Mouse (Mus musculus) liver, adult 2 months (tissue): ENCODE results near the gene Mbtps1. TPM values are rescaled to one million over a fixed set of nuclear protein-coding genes. Genes with fewer than 3 reads are reported as not detected.

ENCODE experiments used
- DNase-seq: peaks from one replicate; pipeline ENCODE4 v3.0.0-alpha.2; 2011; ENCODE audit warnings: low read depth, low spot score; ENCODE audit errors: extremely low read depth
- H3K27ac ChIP-seq: fragments of 200-500 bp; replicated peaks from 2 replicates; pipeline ENCODE4 v1.5.1; 2012; ENCODE audit warnings: low read depth, mild to moderate bottlenecking, control low read depth, inconsistent platforms, low read length; ENCODE audit not compliant: insufficient read depth
- H3K27me3 ChIP-seq: fragments of 200-500 bp; 2 replicates; pipeline ENCODE4 v1.6.1; 2012; ENCODE audit warnings: mild to moderate bottlenecking, moderate library complexity, low read length, inconsistent platforms; ENCODE audit not compliant: control insufficient read depth, insufficient read depth
- H3K36me3 ChIP-seq: fragments of 200-500 bp; 2 replicates; pipeline ENCODE4 v1.6.1; 2012; ENCODE audit warnings: low read length, inconsistent platforms; ENCODE audit not compliant: control insufficient read depth, insufficient read depth
- H3K4me1 ChIP-seq: fragments of 200-500 bp; 2 replicates; pipeline ENCODE4 v1.6.1; 2011; ENCODE audit warnings: low read length; ENCODE audit not compliant: control insufficient read depth, insufficient read depth
- H3K4me3 ChIP-seq: fragments of 200-500 bp; 2 replicates; pipeline ENCODE4 v1.5.1; 2011; ENCODE audit warnings: low read depth, mild to moderate bottlenecking, control low read depth, low read length, moderate library complexity; ENCODE audit not compliant: insufficient read depth
- H3K79me2 ChIP-seq: fragments of 200-500 bp; 2 replicates; pipeline ENCODE4 v1.6.1; 2012; ENCODE audit warnings: inconsistent platforms, mild to moderate bottlenecking, low read length, moderate library complexity; ENCODE audit not compliant: control insufficient read depth, insufficient read depth
- H3K9ac ChIP-seq: fragments of 200-500 bp; 2 replicates; pipeline ENCODE4 v1.6.1; 2012; ENCODE audit warnings: low read depth, mild to moderate bottlenecking, control low read depth, inconsistent platforms, low read length
- CTCF ChIP-seq: fragments of 200-500 bp; IDR thresholded peaks from 2 replicates; pipeline ENCODE4 v1.5.1; 2011; ENCODE audit warnings: low read depth, low read length, control low read depth
- POLR2A ChIP-seq: fragments of 200-500 bp; IDR thresholded peaks from 2 replicates; pipeline ENCODE4 v1.6.1; 2011; ENCODE audit warnings: low read length, control low read depth; ENCODE audit not compliant: insufficient read depth; ENCODE audit errors: extremely low read depth
- WGBS: fragments of 180-500 bp; shearing (Covaris S2); methylation state at CpG from one replicate; pipeline ENCODE4 v1.1.7; 2018; 5-methylcytosine and 5-hydroxymethylcytosine counted together
- polyA plus RNA-seq: library from polyadenylated mRNA; depleted of rRNA; stranded (reverse); fragments of >200 nt; gene quantifications from 2 replicates; pipeline ENCODE4 v1.2.3, GENCODE M21; 2012
- total RNA-seq: library from RNA; depleted of rRNA; stranded (reverse); fragments of >200 nt; gene quantifications from 2 replicates; pipeline ENCODE4 v1.2.3, GENCODE M21; 2014

Mbtps1 gene
- total and polyA plus RNA-seq, 2 experiments: 30.4 to 31.9 TPM

- Histone ChIP-seq H3K9ac (peak overlapping the region; percentile 61), H3K79me2 (peaks cover 15% of the 10 kb centered on the region; the same call in 1 of the 2 replicates), H3K4me1 (peaks cover 6% of the 10 kb centered on the region), H3K4me3 (peak overlapping the region; percentile 78), H3K27me3 (no peaks in the 10 kb centered on the region), H3K27ac (no peak overlapping the region), H3K36me3 (no peaks in the 10 kb centered on the region)
- WGBS: 2% methylated on average over 16 of the region's 16 CpGs
- DNase-seq: no peak
- TF ChIP-seq POLR2A: no peak
- no peak for TF ChIP-seq CTCF
Observed at GRCm38 (mm10) chr8:119575366-119575726, 16.8 kb upstream of the Mbtps1 start.

DNA sequence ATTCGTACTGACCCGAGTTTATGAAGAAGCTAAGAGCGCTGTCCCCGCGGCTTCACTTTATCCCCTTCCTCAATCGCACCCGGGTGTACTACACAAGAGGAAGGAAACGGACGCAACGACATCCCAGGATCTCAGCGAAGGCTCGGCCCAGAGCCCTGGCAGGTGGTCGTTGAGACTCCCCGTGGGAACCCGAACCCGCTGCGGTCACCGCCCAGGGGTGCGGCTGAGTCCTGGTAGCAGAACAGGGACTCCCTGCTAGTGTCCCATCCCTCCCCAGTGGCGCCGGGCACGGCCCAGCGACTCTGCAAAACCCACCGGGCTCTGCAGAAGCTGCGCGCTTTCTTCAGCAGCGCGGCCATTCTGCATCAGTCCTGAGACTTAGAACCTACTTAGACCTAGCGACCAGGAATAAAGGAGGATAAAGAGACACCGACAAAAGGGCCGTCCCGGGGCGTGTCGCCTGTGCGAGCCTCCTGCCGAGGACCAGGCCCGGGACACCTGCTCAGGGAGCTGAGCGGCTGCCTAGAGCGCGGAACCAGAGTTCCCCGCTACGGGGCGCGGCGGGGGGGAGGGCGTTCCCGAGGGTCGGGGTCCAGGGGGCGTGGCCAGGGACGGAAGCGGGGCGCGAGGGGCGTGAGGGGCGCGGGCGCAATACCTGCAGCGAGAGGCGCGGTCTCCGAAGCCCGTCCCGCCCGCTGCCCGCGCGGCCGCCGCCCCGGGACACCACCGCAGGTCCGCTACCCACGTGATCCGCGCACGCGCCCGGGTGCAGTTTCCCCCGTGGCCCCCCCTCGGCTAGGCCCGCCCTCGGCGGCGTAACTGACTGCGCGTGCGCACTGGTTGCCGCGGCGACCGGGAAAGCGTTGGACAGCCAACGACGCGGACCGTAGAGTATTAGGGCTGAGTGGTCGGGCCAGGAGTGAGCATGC is 16.2 kb upstream of the Mbtps1 start, which contains the start of the genes Hsdl1 and Dnaaf1:
Gene Hsdl1, minus strand, starts transcription at position 747 of the 929 bp plus-strand sequence.
Gene Dnaaf1, plus strand, starts transcription at position 799 of the 929 bp plus-strand sequence.
- no peaks in the 10 kb centered on the region for H3K36me3 ChIP-seq
- H3K9ac ChIP-seq: peak within 1 kb of the TSS; percentile 81
- peak within 1 kb of the TSS; percentile 78 for H3K4me3 ChIP-seq
- WGBS: under 1% methylated on average over 93 of the region's 97 CpGs
- 0 out of 2 replicates have a peak within 1 kb of the TSS, but pooled peaks have one; percentile 7 for H3K27ac ChIP-seq
- peaks cover 6% of the 10 kb centered on the region for H3K4me1 ChIP-seq
- H3K79me2 ChIP-seq: peaks cover 15% of the 10 kb centered on the region; the same call in 1 of the 2 replicates
- TF ChIP-seq CTCF (no peak; the same call in 1 of the 2 replicates), POLR2A (peak; percentile 35; the same call in 1 of the 2 replicates)
- DNase-seq: peak; percentile 63
- H3K27me3 ChIP-seq: no peaks in the 10 kb centered on the region

- Histone ChIP-seq H3K4me1 (peaks cover 6% of the 10 kb centered on the region), H3K27me3 (no peaks in the 10 kb centered on the region), H3K4me3 (no peak overlapping the region), H3K9ac (no peak overlapping the region), H3K36me3 (no peaks in the 10 kb centered on the region; the same call in 1 of the 2 replicates), H3K27ac (no peak overlapping the region), H3K79me2 (peaks cover 15% of the 10 kb centered on the region; the same call in 1 of the 2 replicates)
- no peak for TF ChIP-seq CTCF
- WGBS: 91% methylated on average over 4 of the region's 4 CpGs
- no peak for DNase-seq
Observed at GRCm38 (mm10) chr8:119572411-119572810, 13.9 kb upstream of the Mbtps1 start.

DNA sequence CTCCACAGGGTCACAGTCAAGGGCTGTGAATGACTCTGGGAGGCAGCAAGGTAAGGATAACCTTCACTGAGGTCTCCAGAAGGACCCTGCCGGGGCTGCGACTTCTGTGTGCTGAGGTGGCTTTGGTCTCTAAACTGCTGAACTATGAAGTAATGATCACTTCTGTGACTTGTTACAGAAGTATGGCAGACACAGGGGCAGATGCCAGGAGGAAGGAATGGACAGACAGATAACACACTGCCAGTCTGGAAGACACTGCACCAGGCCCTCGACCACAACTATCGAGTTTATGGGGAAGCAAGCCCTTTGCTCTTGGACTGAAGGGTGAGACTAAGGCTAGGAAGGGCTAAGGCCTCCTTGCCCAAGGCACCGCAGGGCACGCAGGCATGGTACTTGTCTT is 12.6 kb upstream of the Mbtps1 start:
- no peaks in the 10 kb centered on the region for H3K27me3 ChIP-seq
- peaks cover 6% of the 10 kb centered on the region for H3K4me1 ChIP-seq
- H3K27ac ChIP-seq: no peak overlapping the region
- no peaks in the 10 kb centered on the region; the same call in 1 of the 2 replicates for H3K36me3 ChIP-seq
- WGBS: 80% methylated on average over 6 of the region's 6 CpGs
- H3K4me3 ChIP-seq: no peak overlapping the region
- DNase-seq: no peak
- peaks cover 15% of the 10 kb centered on the region; the same call in 1 of the 2 replicates for H3K79me2 ChIP-seq
- TF ChIP-seq CTCF (no peak), POLR2A (no peak)
- no peak overlapping the region for H3K9ac ChIP-seq

DNA sequence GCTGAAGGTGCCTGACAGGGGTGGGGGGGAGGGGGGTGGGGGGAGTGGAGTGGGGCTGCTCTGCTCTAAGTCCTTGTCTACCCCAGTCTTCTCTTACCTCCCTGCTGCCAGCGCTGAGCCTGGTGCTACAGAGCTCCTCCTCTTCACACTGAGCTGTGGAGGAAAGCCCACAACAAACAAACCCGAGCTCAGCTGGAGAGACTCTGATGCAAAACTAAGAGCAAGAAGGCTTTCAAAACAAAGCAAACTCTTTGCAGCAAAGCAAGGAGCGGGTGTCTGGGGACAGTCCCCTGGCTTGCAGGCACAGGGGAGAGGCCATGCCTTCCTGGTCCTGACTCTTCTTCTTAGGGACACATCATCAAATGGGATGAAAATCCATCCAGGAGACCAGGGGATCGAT is 11.3 kb upstream of the Mbtps1 start:
- H3K79me2 ChIP-seq: peaks cover 15% of the 10 kb centered on the region; the same call in 1 of the 2 replicates
- H3K4me1 ChIP-seq: peaks cover 6% of the 10 kb centered on the region
- 69% methylated on average over 4 of the region's 4 CpGs for WGBS
- no peak overlapping the region for H3K4me3 ChIP-seq
- H3K9ac ChIP-seq: no peak overlapping the region
- H3K27ac ChIP-seq: no peak overlapping the region
- TF ChIP-seq POLR2A (no peak), CTCF (no peak)
- H3K27me3 ChIP-seq: no peaks in the 10 kb centered on the region
- H3K36me3 ChIP-seq: peaks cover 5% of the 10 kb centered on the region; the same call in 1 of the 2 replicates
- DNase-seq: no peak
